Mouse (Mus musculus) forebrain, embryonic 15.5 days (tissue): ENCODE measurements around the gene Btbd6. TPM values are rescaled to one million over a fixed set of nuclear protein-coding genes. Genes with fewer than 3 reads are reported as not detected.
A peak's percentile ranks its signal among the peaks of the same experiment; 100 is the strongest.

Experiments
- ATAC-seq: fragments of 200-750 bp; cut with Nextera tagmentation; replicated peaks from 2 replicates; pipeline ENCODE4 v1.8.0; 2017; ENCODE audit warnings: mild to moderate bottlenecking, moderate TSS enrichment, moderate library complexity
- H3K27ac ChIP-seq: fragments of 300-500 bp; sonication (generic); replicated peaks from 2 replicates; pipeline ENCODE4 v1.5.1; 2015; ENCODE audit warnings: mild to moderate bottlenecking, inconsistent platforms
- H3K27me3 ChIP-seq: fragments of 300-500 bp; sonication (generic); 2 replicates; pipeline ENCODE4 v1.6.1; 2015; ENCODE audit warnings: inconsistent platforms
- H3K36me3 ChIP-seq: fragments of 300-500 bp; sonication (generic); 2 replicates; pipeline ENCODE4 v1.6.1; 2015; ENCODE audit warnings: mild to moderate bottlenecking, inconsistent platforms
- H3K4me1 ChIP-seq: fragments of 300-500 bp; sonication (generic); 2 replicates; pipeline ENCODE4 v1.6.1; 2015; ENCODE audit warnings: inconsistent platforms
- H3K4me2 ChIP-seq: fragments of 300-500 bp; sonication (generic); replicated peaks from 2 replicates; pipeline ENCODE4 v1.6.1; 2015; ENCODE audit warnings: mild to moderate bottlenecking, inconsistent platforms
- H3K4me3 ChIP-seq: fragments of 300-500 bp; sonication (generic); 2 replicates; pipeline ENCODE4 v1.5.1; 2015; ENCODE audit warnings: mild to moderate bottlenecking, inconsistent platforms
- H3K9ac ChIP-seq: fragments of 300-500 bp; sonication (generic); replicated peaks from 2 replicates; pipeline ENCODE4 v1.6.1; 2015; ENCODE audit warnings: mild to moderate bottlenecking, inconsistent platforms
- H3K9me3 ChIP-seq: fragments of 300-500 bp; sonication (generic); 2 replicates; pipeline ENCODE4 v1.6.1; 2016; ENCODE audit warnings: inconsistent platforms
- WGBS: fragments of 180-500 bp; shearing (Covaris S2); methylation state at CpG from one replicate; pipeline ENCODE4 v1.1.7; 2015; ENCODE audit warnings: mixed read lengths; 5-methylcytosine and 5-hydroxymethylcytosine counted together
- polyA plus RNA-seq: library from polyadenylated mRNA; unstranded; fragments of >200 nt; fragmentation: Nextera tagmentation; extraction: Ambion mirVana; gene quantifications from 2 replicates; pipeline ENCODE4 v1.2.1, GENCODE M21; 2015

The Btbd6 gene
- polyA plus RNA-seq: 46.1 and 48.1 TPM in 2 replicates

DNA sequence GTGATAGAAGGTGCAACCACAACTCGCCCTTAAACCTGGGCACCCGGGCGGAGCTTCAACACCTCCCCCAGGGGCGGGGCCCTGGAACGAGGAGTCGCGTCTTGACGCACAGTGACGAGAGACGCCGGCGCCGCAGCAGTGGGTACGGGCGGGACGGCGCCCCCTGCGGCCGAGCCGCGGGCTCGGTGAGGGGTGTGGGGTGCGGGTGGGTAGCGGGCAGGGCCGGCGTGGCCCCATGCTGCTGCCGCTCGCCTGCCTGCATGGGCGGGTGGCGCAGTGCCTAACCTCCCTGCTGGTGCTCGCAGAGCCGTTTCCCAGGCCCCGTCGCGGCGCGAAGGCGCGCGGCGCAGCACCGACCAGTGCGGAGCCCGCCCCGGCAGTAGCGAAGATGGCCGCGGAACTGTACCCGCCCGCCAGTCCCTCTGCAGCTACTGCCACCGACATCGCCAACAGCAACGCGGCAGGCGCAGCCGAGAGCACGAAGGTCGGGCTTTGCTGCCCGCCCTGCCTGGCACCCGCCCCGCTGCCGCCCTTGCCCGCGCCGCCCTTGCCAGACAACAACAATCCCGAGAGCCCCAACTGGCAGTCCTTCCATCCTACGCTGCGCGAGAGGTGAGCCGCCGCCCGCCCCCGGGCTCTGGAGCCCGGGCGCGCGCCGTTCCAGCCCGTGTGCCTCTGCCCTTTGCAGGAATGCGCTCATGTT lies at the start of gene Btbd6:
Gene Btbd6 (plus strand): TSS at position 112 of the 703 bp plus-strand sequence.
- ATAC-seq: peak; percentile 97
- Histone ChIP-seq H3K9me3 (no peaks in the 10 kb centered on the region), H3K27me3 (no peaks in the 10 kb centered on the region), H3K9ac (peak within 1 kb of the TSS; percentile 76), H3K36me3 (peaks cover 66% of the 10 kb centered on the region), H3K4me3 (peak within 1 kb of the TSS; percentile 62), H3K27ac (peak within 1 kb of the TSS; percentile 94), H3K4me1 (peaks cover 24% of the 10 kb centered on the region), H3K4me2 (peak within 1 kb of the TSS; percentile 76)
- WGBS: under 1% methylated on average over 79 of the region's 80 CpGs

DNA sequence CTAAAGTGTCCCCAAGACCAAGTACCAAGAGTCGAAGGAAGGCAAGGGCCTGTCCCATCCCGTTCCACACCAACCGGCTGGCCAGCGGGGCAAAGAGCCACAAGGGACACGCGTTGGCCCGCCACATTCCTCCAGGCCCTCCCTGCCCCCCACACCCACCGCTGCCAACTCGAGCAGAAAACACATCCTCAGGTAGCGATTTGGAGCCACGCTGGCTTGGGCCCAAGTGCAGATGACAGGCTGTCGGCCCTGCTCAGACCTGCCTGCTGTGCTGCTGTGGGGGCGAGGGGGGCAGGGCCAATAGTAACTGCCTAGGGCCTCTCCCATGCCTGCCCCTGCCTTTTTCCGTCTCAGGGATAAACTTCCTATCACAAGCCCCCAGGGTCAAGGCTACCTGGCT lies 49.0 kb upstream of the Btbd6 start:
- Histone ChIP-seq H3K9me3 (no peaks in the 10 kb centered on the region), H3K4me2 (peak overlapping the region; percentile 89), H3K4me3 (no peak overlapping the region), H3K9ac (no peak overlapping the region), H3K4me1 (peaks cover 33% of the 10 kb centered on the region), H3K27ac (no peak overlapping the region), H3K36me3 (no peaks in the 10 kb centered on the region), H3K27me3 (peaks cover 29% of the 10 kb centered on the region; the same call in 1 of the 2 replicates)
- ATAC-seq: no peak
- 64% methylated on average over 14 of the region's 14 CpGs for WGBS

DNA sequence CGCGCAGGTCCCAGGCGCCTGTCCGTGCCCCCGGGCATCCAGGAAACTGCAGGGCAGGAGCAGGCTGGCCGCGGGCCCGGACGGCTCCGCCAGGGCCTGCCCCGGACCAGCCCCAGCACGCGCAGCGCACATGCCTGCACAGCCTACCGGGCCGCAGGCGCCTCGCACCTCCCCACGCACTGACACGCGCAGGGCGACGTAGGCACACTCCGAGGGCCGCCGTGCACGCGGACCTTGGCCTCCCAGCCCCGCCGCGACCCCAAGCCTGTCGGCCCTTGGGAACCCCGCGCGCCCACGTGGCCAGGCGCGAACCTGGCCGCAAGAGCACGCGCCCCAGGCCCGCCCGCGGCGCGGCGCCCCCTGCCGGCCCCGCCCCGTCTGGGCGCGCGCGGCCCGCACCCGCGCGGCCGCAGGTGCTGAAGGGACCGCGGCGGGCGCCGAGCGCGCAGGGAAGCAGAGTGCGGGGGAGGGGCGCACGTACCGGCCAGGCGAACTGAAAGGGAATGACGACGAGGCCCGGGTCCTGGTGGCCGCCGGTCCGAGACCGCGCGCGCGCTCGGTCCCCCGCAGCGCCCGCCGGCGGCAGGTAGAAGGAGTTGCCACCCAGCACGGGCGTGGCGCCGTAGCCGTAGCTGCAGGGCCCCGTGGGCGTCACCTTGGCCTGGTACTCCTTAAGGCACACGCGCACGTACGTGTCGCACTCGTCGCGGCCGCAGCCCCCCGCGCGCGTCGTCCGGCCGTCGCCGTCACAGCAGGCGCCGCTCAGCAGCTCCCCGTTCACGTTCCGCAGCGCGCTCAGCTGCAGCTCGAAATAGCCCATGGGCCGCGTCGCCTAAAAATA lies 47.7 kb upstream of the Btbd6 start:
- peak overlapping the region; percentile 89 for H3K4me2 ChIP-seq
- H3K4me1 ChIP-seq: peaks cover 26% of the 10 kb centered on the region
- no peaks in the 10 kb centered on the region for H3K36me3 ChIP-seq
- peak; percentile 51 for ATAC-seq
- H3K27ac ChIP-seq: peak overlapping the region; percentile 72
- H3K9me3 ChIP-seq: no peaks in the 10 kb centered on the region
- WGBS: under 1% methylated on average over 121 of the region's 124 CpGs
- peak overlapping the region; percentile 75 for H3K4me3 ChIP-seq
- peaks cover 29% of the 10 kb centered on the region; the same call in 1 of the 2 replicates for H3K27me3 ChIP-seq
- peak overlapping the region; percentile 68 for H3K9ac ChIP-seq

DNA sequence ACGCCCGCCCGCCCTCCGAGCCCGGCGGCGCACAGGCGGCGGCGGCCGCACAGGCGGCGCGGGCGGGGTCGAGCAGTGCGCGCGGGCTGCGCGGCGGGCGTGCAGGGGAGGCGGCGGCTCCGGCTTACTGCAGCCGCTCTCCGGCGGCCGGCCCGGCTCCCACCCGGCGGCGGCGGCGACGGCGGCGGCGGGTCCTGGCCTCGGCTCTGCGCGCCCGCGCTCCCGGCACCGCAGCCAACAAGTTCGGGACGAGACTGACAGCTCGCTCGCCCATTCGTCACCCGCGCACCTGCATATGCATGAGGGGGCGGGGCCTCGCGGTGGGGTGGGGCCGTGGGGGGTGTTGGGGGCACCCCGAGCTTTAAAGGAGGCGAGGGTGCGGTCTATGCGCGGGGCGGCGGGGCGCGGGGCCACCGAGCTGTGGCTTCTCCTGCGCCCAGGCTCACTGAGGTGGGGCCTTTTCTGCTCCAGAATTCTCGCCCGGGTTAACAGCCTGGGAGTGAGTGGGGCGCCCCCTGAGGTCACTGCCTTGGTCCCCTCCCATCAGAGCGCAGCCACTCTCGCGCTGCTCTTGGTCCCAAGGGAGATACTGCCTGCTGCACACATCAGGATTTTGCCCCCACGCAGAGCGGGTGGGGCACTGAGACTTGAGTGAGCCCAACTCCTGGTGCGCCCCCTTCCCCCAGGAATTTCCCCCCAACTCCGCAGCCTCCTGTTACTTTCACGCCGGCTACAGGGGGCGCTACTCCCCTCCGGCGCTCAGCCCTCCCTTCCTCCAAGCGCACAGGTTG lies 46.5 kb upstream of the Btbd6 start, which contains the start of gene Jag2:
Gene Jag2 (minus strand): TSS at position 215 of the 791 bp plus-strand sequence.
- no peaks in the 10 kb centered on the region for H3K9me3 ChIP-seq
- under 1% methylated on average over 75 of the region's 85 CpGs for WGBS
- no peaks in the 10 kb centered on the region for H3K36me3 ChIP-seq
- peak; percentile 55 for ATAC-seq
- H3K27ac ChIP-seq: peak within 1 kb of the TSS; percentile 72
- peak within 1 kb of the TSS; percentile 68 for H3K9ac ChIP-seq
- H3K4me3 ChIP-seq: peak within 1 kb of the TSS; percentile 75
- H3K27me3 ChIP-seq: peaks cover 29% of the 10 kb centered on the region; the same call in 1 of the 2 replicates
- H3K4me2 ChIP-seq: peak within 1 kb of the TSS; percentile 89
- H3K4me1 ChIP-seq: peaks cover 26% of the 10 kb centered on the region

- 67% methylated on average over 7 of the region's 7 CpGs for WGBS
- H3K27ac ChIP-seq: no peak overlapping the region
- ATAC-seq: no peak
These were observed 43.6 kb upstream of the Btbd6 start for GRCm38 (mm10) chr12:112932647-112933046.

GRCm38 (mm10) chr12:112937906-112938305 lies 38.4 kb upstream of the Btbd6 start:
- WGBS: 63% methylated on average over 9 of the region's 9 CpGs
- H3K27me3 ChIP-seq: no peaks in the 10 kb centered on the region
- peaks cover 20% of the 10 kb centered on the region for H3K4me1 ChIP-seq
- no peak overlapping the region for H3K9ac ChIP-seq
- no peak overlapping the region for H3K4me3 ChIP-seq
- H3K36me3 ChIP-seq: no peaks in the 10 kb centered on the region
- H3K9me3 ChIP-seq: no peaks in the 10 kb centered on the region
- ATAC-seq: no peak
- no peak overlapping the region for H3K4me2 ChIP-seq
- no peak overlapping the region for H3K27ac ChIP-seq

More at GRCm38 (mm10) chr12:112932647-112933046, 43.6 kb upstream of the Btbd6 start:
- Histone ChIP-seq H3K4me3 (no peak overlapping the region), H3K4me1 (peaks cover 21% of the 10 kb centered on the region), H3K27me3 (peaks cover 28% of the 10 kb centered on the region; the same call in 1 of the 2 replicates), H3K9ac (no peak overlapping the region), H3K36me3 (no peaks in the 10 kb centered on the region), H3K9me3 (no peaks in the 10 kb centered on the region), H3K4me2 (no peak overlapping the region)

GRCm38 (mm10) chr12:112938366-112938765 lies 37.9 kb upstream of the Btbd6 start:
- Histone ChIP-seq H3K4me1 (peaks cover 20% of the 10 kb centered on the region), H3K9ac (no peak overlapping the region), H3K27ac (no peak overlapping the region), H3K4me3 (no peak overlapping the region), H3K27me3 (no peaks in the 10 kb centered on the region), H3K9me3 (no peaks in the 10 kb centered on the region), H3K36me3 (no peaks in the 10 kb centered on the region), H3K4me2 (no peak overlapping the region)
- no peak for ATAC-seq
- WGBS: 82% methylated on average over 10 of the region's 10 CpGs

DNA sequence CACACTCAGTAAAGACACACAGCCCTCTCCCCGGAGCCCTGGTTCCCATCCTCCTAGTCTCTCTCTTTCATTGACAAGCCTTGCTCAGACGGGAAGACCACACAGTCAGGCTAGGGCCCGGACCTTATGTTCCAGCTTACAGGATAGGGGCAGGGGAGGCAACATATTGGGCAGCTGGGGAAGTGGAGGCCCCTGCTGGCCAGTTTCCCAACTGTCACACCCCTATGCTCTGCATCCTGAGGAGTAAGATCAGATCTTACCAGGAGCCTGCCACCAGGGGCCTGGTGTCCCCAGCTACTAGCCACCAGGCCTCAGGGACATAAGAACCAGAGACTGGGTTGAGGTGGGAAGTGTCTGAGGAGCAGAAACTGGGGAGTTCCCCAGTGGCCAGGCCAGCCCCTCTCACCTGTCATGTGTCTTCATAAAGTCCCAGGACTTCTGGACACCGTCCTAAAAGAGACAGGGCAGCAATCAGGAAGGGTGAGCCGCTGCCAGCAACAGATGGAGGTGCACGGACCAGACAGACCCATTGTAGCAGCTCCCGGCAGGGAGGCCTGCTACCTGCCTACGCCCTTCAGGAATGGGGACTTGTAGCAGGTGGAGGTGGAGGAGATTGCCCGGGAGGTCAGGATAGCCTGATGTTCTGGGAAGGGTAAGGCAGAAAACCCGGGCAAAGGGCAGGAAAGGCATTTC lies 37.3 kb upstream of the Btbd6 start:
- Histone ChIP-seq H3K4me2 (no peak overlapping the region), H3K4me1 (peaks cover 20% of the 10 kb centered on the region), H3K4me3 (no peak overlapping the region), H3K9ac (no peak overlapping the region), H3K27me3 (no peaks in the 10 kb centered on the region), H3K27ac (no peak overlapping the region), H3K9me3 (no peaks in the 10 kb centered on the region), H3K36me3 (no peaks in the 10 kb centered on the region)
- no peak for ATAC-seq
- WGBS: 53% methylated on average over 10 of the region's 10 CpGs

- no peaks in the 10 kb centered on the region for H3K9me3 ChIP-seq
- no peaks in the 10 kb centered on the region for H3K27me3 ChIP-seq
- no peak overlapping the region for H3K27ac ChIP-seq
- ATAC-seq: no peak
- H3K4me2 ChIP-seq: no peak overlapping the region
- WGBS: 90% methylated on average over 4 of the region's 4 CpGs
- no peak overlapping the region for H3K4me3 ChIP-seq
- H3K36me3 ChIP-seq: no peaks in the 10 kb centered on the region
- H3K9ac ChIP-seq: no peak overlapping the region
- peaks cover 20% of the 10 kb centered on the region for H3K4me1 ChIP-seq
These were observed 36.0 kb upstream of the Btbd6 start for GRCm38 (mm10) chr12:112940238-112940637.

DNA sequence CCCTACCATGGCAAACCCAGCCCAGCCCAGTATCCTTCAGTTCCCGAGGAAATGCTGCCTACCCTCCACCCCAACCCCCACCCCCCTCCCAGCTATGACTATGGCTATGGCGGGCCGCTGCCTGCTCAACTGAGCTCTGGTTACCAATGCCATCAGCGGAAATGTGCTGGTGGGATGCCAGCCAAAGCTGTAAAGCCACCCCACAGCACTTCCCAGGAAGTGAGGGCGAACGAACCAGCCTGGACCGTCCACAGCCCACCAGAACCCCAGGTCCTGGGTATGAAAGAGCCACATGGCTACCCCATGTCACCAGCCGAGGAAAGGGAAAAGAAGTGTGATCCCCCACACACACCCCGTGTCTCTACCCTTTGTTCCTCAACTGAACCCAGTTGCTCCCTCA lies 35.6 kb upstream of the Btbd6 start:
- H3K27me3 ChIP-seq: no peaks in the 10 kb centered on the region
- 77% methylated on average over 9 of the region's 9 CpGs for WGBS
- H3K27ac ChIP-seq: no peak overlapping the region
- H3K36me3 ChIP-seq: no peaks in the 10 kb centered on the region
- H3K4me3 ChIP-seq: no peak overlapping the region
- no peak for ATAC-seq
- H3K9ac ChIP-seq: no peak overlapping the region
- H3K9me3 ChIP-seq: no peaks in the 10 kb centered on the region
- peaks cover 20% of the 10 kb centered on the region for H3K4me1 ChIP-seq
- H3K4me2 ChIP-seq: no peak overlapping the region

GRCm38 (mm10) chr12:112941156-112941775 lies 35.0 kb upstream of the Btbd6 start:
- H3K27ac ChIP-seq: peak overlapping the region; percentile 53; the same call in 1 of the 2 replicates
- no peaks in the 10 kb centered on the region for H3K9me3 ChIP-seq
- WGBS: 46% methylated on average over 10 of the region's 10 CpGs
- no peaks in the 10 kb centered on the region for H3K36me3 ChIP-seq
- peak overlapping the region; percentile 81 for H3K4me2 ChIP-seq
- H3K27me3 ChIP-seq: no peaks in the 10 kb centered on the region
- peak overlapping the region; percentile 76 for H3K9ac ChIP-seq
- peak overlapping the region; percentile 73 for H3K4me3 ChIP-seq
- ATAC-seq: peak; percentile 14
- peaks cover 20% of the 10 kb centered on the region for H3K4me1 ChIP-seq
